Mouse (Mus musculus) liver, adult 2 months (tissue): ENCODE measurements around the gene Gm20388.

Experiments used
- CTCF ChIP-seq: fragments of 200-500 bp; IDR thresholded peaks from 2 replicates; pipeline ENCODE4 v1.5.1; 2011; ENCODE audit warnings: low read depth, low read length, control low read depth
- POLR2A ChIP-seq: fragments of 200-500 bp; IDR thresholded peaks from 2 replicates; pipeline ENCODE4 v1.6.1; 2011; ENCODE audit warnings: low read length, control low read depth; ENCODE audit not compliant: insufficient read depth; ENCODE audit errors: extremely low read depth

DNA sequence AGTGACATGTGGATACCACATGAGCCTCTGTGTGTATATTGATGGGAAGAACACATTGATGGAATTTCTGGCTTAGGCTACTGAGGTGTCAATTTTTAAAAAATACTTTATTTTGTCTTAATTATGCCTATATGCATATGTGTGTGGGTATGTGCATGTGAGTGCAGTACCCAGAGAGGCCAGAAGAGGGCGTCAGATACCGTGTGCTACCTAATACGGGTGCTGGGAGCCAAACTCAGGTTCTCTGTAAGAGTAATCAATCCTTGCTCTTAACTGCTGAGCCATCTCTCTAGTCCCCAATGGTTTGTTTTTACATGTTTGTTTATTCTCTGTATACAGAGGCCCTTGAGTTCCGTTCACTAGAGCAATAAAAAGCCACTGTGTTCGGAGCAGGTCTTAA, 337.0 kb downstream of the Gm20388 start:
- peak; percentile 45 for TF ChIP-seq CTCF
- no peak for TF ChIP-seq POLR2A
